Mouse (Mus musculus): ENCODE results near the gene Atp2b2.

DNA sequence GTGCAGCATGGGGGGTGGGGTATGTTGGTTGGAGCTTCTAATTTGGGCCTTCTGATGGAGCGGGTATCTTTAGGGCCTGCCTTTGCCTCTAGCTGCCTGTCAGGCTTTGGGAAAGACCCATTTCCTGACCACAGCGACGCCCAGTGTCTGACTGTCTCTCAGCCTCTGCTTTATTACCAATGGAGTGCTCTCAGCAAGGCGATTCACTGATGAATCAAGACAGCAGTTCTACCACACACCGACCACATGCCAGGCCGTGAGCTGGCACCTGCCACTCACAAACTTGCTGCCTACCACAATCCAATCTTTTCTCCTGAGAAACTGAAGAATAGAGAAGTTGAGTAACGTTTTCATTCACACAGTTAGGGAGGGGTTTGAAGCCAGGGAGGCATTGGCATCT is 256.8 kb downstream of the Atp2b2 start:
- TF ChIP-seq POLR2A (IDR thresholded peaks at IDR 0.05; ENCODE audit: borderline replicate concordance, extremely low read depth, low read depth, low read length) = no peak
- TF ChIP-seq CTCF (IDR thresholded peaks at IDR 0.05; ENCODE audit: insufficient read depth, low read length) = no peak

All from lung, adult 2 months (tissue).